Mouse (Mus musculus): ENCODE results near the gene Igf1r.

DNA sequence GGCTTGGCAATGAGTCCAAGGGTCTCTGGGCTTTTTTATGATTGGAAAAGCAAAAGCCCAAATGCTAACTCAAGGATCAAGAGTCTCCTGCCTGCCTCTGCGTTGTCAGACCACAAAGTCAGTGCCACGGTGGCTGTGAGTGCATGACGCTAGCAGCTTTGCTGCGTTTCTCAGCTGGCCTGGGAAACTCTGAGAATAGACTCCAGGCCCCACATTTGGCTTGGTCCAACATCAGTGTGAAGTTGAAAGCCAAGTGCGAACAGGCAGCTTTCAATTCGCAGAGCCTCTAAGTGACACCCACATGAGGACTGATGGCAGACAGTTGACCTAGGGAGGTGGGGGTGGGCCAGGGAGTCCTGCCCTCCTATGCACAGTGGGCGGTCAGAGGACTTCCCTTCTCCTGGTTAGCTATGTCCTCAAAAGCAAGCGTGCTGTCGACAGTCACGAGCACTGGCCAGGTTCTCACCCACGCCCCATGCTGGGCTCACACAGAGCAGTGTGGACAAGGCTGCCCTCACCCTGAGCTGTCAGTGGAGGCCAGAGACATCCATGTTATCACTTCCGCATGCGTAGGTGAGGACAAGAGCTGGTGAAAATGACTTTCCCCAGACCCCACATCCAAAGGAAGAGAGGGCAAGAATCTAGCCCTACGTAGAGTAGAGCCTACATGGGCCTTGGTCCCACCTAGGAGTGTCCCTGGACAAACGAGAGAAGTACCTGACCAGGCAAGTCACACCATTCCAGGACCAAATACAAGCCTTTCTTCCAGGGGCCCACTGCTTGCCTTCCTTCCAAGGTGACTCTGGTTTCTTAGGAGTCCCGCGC lies 305.9 kb downstream of the Igf1r start:
- TF ChIP-seq CTCF (IDR thresholded peaks at IDR 0.05; ENCODE audit: extremely low read depth, insufficient read length, insufficient replicate concordance, low read depth, low read length) = no peak
- no peak for TF ChIP-seq POLR2A (IDR thresholded peaks at IDR 0.05; ENCODE audit: low read depth, low read length)

Measured in small intestine, adult 2 months (tissue).